Mouse (Mus musculus) liver, postnatal 0 days (tissue): ENCODE results near the gene Mxi1.

ENCODE experiments used
- CTCF ChIP-seq: sonication (generic); IDR thresholded peaks from 2 replicates; pipeline ENCODE4 v1.5.1; 2016; ENCODE audit warnings: antibody characterized with exemption, low read depth
- EP300 ChIP-seq: IDR thresholded peaks from 2 replicates; pipeline ENCODE4 v1.6.1; 2016; ENCODE audit warnings: antibody characterized with exemption, low read depth, mild to moderate bottlenecking

DNA sequence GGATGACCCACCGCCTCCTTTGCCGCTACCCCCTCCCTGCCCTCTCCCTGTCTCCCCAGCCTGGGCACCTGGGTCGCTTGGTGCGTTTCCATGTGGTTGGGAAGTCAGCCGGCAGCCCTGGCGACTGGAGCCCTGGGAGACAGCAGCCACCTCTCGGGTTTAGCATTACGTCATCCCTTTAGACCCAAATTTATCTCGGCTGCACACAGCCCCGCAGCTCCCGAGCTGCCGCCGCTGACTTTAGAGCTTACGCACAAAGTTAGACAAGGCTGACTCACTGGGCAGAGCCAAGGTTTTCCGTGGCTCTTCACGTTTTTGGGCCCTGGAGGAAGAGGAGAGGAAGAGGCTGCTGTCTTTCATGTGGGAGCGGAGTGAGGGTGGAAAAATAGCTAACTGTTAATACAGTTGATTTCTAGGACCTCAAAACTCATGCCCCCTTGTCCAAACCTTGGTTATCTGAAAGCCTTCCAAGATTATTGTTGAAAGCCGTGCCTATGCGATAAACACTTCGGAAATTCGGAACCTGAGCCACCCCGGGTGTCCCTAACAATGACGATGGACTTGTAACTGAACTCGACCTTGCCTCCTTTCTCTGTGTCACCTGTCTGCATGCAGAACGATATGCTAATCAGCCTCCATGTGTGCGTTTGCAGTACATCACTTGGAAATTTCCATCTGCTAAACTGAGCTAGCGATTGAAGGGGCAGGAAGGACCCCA lies 15.4 kb downstream of the Mxi1 start:
- peak; percentile 80 for TF ChIP-seq EP300
- no peak for TF ChIP-seq CTCF
